ENCODE assay signal across 16 mouse cellular contexts in genomic region chr1:64098800-64099199, GRCm38 (mm10). TPM values are rescaled to one million over a fixed set of nuclear protein-coding genes. Genes with fewer than 3 reads are reported as not detected.
DNase-seq lines count a peak whose midpoint lies in the region; ATAC-seq and TF ChIP-seq lines count a peak whose summit lies in the region.
"Had no signal": no experiment of that assay in that cellular context is flagged by ENCODE, and none has a peak within 500 bp of the region (broad histone marks: within the 10 kb centered on the region; RNA-seq: fewer than 3 reads in every experiment).

No protein-coding gene starts in this region.

- H3K9me3 ChIP-seq in kidney, postnatal 0 days (replicated peaks; ENCODE audit: low read length) = no peaks in the 10 kb centered on the region
- H3K9me3 ChIP-seq in liver, embryonic 13.5 days (replicated peaks) = no peaks in the 10 kb centered on the region
- H3K9me3 ChIP-seq in forebrain, embryonic 13.5 days (replicated peaks) = no peaks in the 10 kb centered on the region
- H3K9me3 ChIP-seq: embryonic facial prominence, embryonic 13.5 days; hindbrain, embryonic 15.5 days; limb, embryonic 15.5 days; megakaryocyte, embryonic 14.5 days had no signal

- no peak for ATAC-seq in kidney, postnatal 0 days (replicated peaks; ENCODE audit: low FRiP score, low read depth)
- peak; percentile 75 for ATAC-seq in liver, embryonic 13.5 days (ENCODE audit: low read depth)
- no peak for ATAC-seq in forebrain, embryonic 13.5 days
- ATAC-seq: CD4-positive, CD25-positive, alpha-beta regulatory T cell, adult 4 months had no signal

- H3K27me3 ChIP-seq in kidney, postnatal 0 days (ENCODE audit: insufficient read depth, low read length) = no peaks in the 10 kb centered on the region
- H3K27me3 ChIP-seq in liver, embryonic 13.5 days = no peaks in the 10 kb centered on the region
- H3K27me3 ChIP-seq in forebrain, embryonic 13.5 days = no peaks in the 10 kb centered on the region
- H3K27me3 ChIP-seq: embryonic facial prominence, embryonic 13.5 days; hindbrain, embryonic 15.5 days; limb, embryonic 15.5 days; megakaryocyte, embryonic 14.5 days had no signal

- peak overlapping the region; percentile 13; the same call in 1 of the 2 replicates for H3K27ac ChIP-seq in kidney, postnatal 0 days
- H3K27ac ChIP-seq in brown adipose tissue, adult 24 weeks (replicated peaks; ENCODE audit: low read depth, low read length) = peak overlapping the region; percentile 66
- peak overlapping the region; percentile 63; the same call in 1 of the 2 replicates for H3K27ac ChIP-seq in liver, embryonic 13.5 days
- H3K27ac ChIP-seq in forebrain, embryonic 13.5 days = no peak overlapping the region
- H3K27ac ChIP-seq: embryonic facial prominence, embryonic 13.5 days; hindbrain, embryonic 15.5 days; limb, embryonic 15.5 days had no signal

- H3K4me1 ChIP-seq in kidney, postnatal 0 days (replicated peaks; ENCODE audit: insufficient read depth, low read length) = peaks cover 21% of the 10 kb centered on the region
- peaks cover 45% of the 10 kb centered on the region for H3K4me1 ChIP-seq in brown adipose tissue, adult 24 weeks (ENCODE audit: control insufficient read depth, insufficient read depth, insufficient read length, low read length)
- H3K4me1 ChIP-seq in liver, embryonic 13.5 days (replicated peaks) = peaks cover 51% of the 10 kb centered on the region
- peaks cover 32% of the 10 kb centered on the region for H3K4me1 ChIP-seq in forebrain, embryonic 13.5 days

- no peak for DNase-seq in kidney, postnatal 0 days (ENCODE audit: low spot score)
- no peak for DNase-seq in kidney, postnatal 4 days
- peak; percentile 46 for DNase-seq in 416B (ENCODE audit: low read depth)
- peak; percentile 34 for DNase-seq in liver, embryonic 13.5 days
- DNase-seq in T-cell, adult 2 months (ENCODE audit: low spot score) = no peak
- DNase-seq: cerebellum, adult 11 months; kidney, adult 9 months; layer of hippocampus, adult 9-11 months; retina, postnatal 1 day had no signal

- no peak overlapping the region for H3K9ac ChIP-seq in kidney, postnatal 0 days (ENCODE audit: low read depth, low read length)
- H3K9ac ChIP-seq in liver, embryonic 13.5 days = no peak overlapping the region
- no peak overlapping the region for H3K9ac ChIP-seq in forebrain, embryonic 13.5 days
- H3K9ac ChIP-seq: embryonic facial prominence, embryonic 13.5 days; hindbrain, embryonic 15.5 days; limb, embryonic 15.5 days had no signal

- H3K4me3 ChIP-seq in kidney, postnatal 0 days (replicated peaks; ENCODE audit: low read depth, low read length) = no peak overlapping the region
- no peak overlapping the region for H3K4me3 ChIP-seq in brown adipose tissue, adult 24 weeks (ENCODE audit: insufficient read depth, low read depth, low read length)
- H3K4me3 ChIP-seq in liver, embryonic 13.5 days (replicated peaks) = no peak overlapping the region
- no peak overlapping the region for H3K4me3 ChIP-seq in forebrain, embryonic 13.5 days
- H3K4me3 ChIP-seq: embryonic facial prominence, embryonic 13.5 days; hindbrain, embryonic 15.5 days; limb, embryonic 15.5 days; megakaryocyte, embryonic 14.5 days had no signal

- no peaks in the 10 kb centered on the region for H3K36me3 ChIP-seq in kidney, postnatal 0 days (ENCODE audit: insufficient read depth, low read length)
- H3K36me3 ChIP-seq in liver, embryonic 13.5 days = no peaks in the 10 kb centered on the region; the same call in 1 of the 2 replicates
- H3K36me3 ChIP-seq in forebrain, embryonic 13.5 days (ENCODE audit: poor library complexity, severe bottlenecking) = peaks cover 11% of the 10 kb centered on the region
- H3K36me3 ChIP-seq: hindbrain, embryonic 15.5 days; limb, embryonic 15.5 days had no signal

- H3K4me2 ChIP-seq in kidney, postnatal 0 days (ENCODE audit: low read length) = no peak overlapping the region
- H3K4me2 ChIP-seq in liver, embryonic 13.5 days = peak overlapping the region; percentile 1; the same call in 1 of the 2 replicates
- H3K4me2 ChIP-seq in forebrain, embryonic 13.5 days = no peak overlapping the region
- H3K4me2 ChIP-seq: embryonic facial prominence, embryonic 13.5 days; hindbrain, embryonic 15.5 days; limb, embryonic 15.5 days had no signal

- no peak for TF ChIP-seq CTCF in kidney, postnatal 0 days (IDR thresholded peaks at IDR 0.05; ENCODE audit: low read depth)

- 61% methylated on average over 4 of the region's 4 CpGs for WGBS in kidney, postnatal 0 days
- 20% methylated on average over 4 of the region's 4 CpGs for WGBS in liver, embryonic 13.5 days (ENCODE audit: insufficient replicate concordance)
- WGBS in forebrain, embryonic 13.5 days = 66% methylated on average over 4 of the region's 4 CpGs

RNA-seq across cellular contexts. Expression of gene Klf7, which starts 23.3 kb away (rescaled TPM):
- 17.9 and 19.2 TPM in 2 replicates for polyA plus RNA-seq in kidney, postnatal 0 days (2015; fragmentation: Nextera tagmentation; extraction: Ambion mirVana)
- 3.5 and 5.8 TPM in 2 replicates for polyA plus RNA-seq in brown adipose tissue, adult 24 weeks (2012; ENCODE audit: insufficient read depth, insufficient read length, missing spikeins)
- 5.6 and 7.3 TPM in 2 replicates for polyA plus RNA-seq in liver, embryonic 13.5 days (2015; fragmentation: Nextera tagmentation; extraction: Ambion mirVana)
- polyA plus RNA-seq in forebrain, embryonic 13.5 days (2015; fragmentation: Nextera tagmentation; extraction: Ambion mirVana) = 66.4 and 76.8 TPM in 2 replicates

Comparison
In these comparisons a context has a peak if more than half of its experiments do, and no peak if none do; other contexts are left out.
1. DNase-seq: peak in 416B (single experiment) and liver, embryonic 13.5 days (single experiment); none in kidney, postnatal 0 days (single experiment), kidney, postnatal 4 days (0 of 2) and T-cell, adult 2 months (single experiment).